Mouse (Mus musculus) CH12.LX (cell line): Measurements from ENCODE around the gene Vmn1r197. TPM values are rescaled to one million over a fixed set of nuclear protein-coding genes. Genes with fewer than 3 reads are reported as not detected.

ENCODE experiments used
- DNase-seq: peaks from one replicate; pipeline ENCODE4 v3.0.0-alpha.2; 2013; ENCODE audit errors: extremely low read depth
- H3K27ac ChIP-seq: 2 replicates; pipeline ENCODE4 v1.5.1; 2012; ENCODE audit warnings: low read depth, mild to moderate bottlenecking, control low read depth, moderate library complexity; ENCODE audit not compliant: insufficient read depth
- H3K27me3 ChIP-seq: replicated peaks from 2 replicates; pipeline ENCODE3; 2012; ENCODE audit warnings: inconsistent platforms
- H3K36me3 ChIP-seq, 2 experiments: replicated peaks in 1 of 2; 2 replicates each; pipeline versions ENCODE3 to v1.6.1; 2012; ENCODE audit warnings: inconsistent platforms in 1 of 2, low read length in 1 of 2, mild to moderate bottlenecking in 1 of 2, mixed read lengths in 1 of 2, moderate library complexity in 1 of 2; ENCODE audit not compliant: control insufficient read depth in 1 of 2, insufficient read depth in 1 of 2
- H3K4me1 ChIP-seq, 2 experiments: 2 replicates each; pipeline ENCODE4 v1.6.1; 2012; ENCODE audit warnings: inconsistent platforms in 1 of 2, moderate library complexity in 1 of 2; ENCODE audit not compliant: insufficient read depth in 2 of 2, control insufficient read depth in 1 of 2
- H3K4me2 ChIP-seq: 2 replicates; pipeline ENCODE4 v1.6.1; 2012; ENCODE audit warnings: low read depth, mild to moderate bottlenecking, control low read depth; ENCODE audit not compliant: poor library complexity, insufficient read depth, severe bottlenecking
- H3K4me3 ChIP-seq, 3 experiments: fragments of 150-350 bp in 1 of 3; sonication (generic) in 1 of 3; replicated peaks in 1 of 3; 2 replicates each; pipeline versions ENCODE3 to v1.5.1; 2011 to 2012; ENCODE audit warnings: low read depth in 2 of 3, low read length in 2 of 3, mild to moderate bottlenecking in 2 of 3, moderate library complexity in 2 of 3, control low read depth in 1 of 3, improper control_type of control experiment in 1 of 3, inconsistent platforms in 1 of 3, mixed read lengths in 1 of 3; ENCODE audit not compliant: poor library complexity in 1 of 3
- H3K79me2 ChIP-seq: replicated peaks from 2 replicates; pipeline ENCODE4 v1.6.1; 2012; ENCODE audit warnings: mild to moderate bottlenecking, moderate library complexity; ENCODE audit not compliant: control insufficient read depth, poor library complexity, insufficient read depth, severe bottlenecking; ENCODE audit errors: extremely low read depth
- H3K9ac ChIP-seq: 2 replicates; pipeline ENCODE4 v1.6.1; 2012; ENCODE audit warnings: low read depth, mild to moderate bottlenecking, control low read depth, moderate library complexity; ENCODE audit not compliant: insufficient read depth
- H3K9me3 ChIP-seq: replicated peaks from 2 replicates; pipeline ENCODE3; 2012; ENCODE audit warnings: low read length, inconsistent platforms, mixed read lengths
- BHLHE40 ChIP-seq: IDR thresholded peaks from 2 replicates; pipeline ENCODE4 v1.6.1; 2011; ENCODE audit warnings: mild to moderate bottlenecking, low read depth, low read length, improper control_type of control experiment
- CTCF ChIP-seq, 2 experiments: IDR thresholded peaks in 1 of 2; conservative IDR thresholded peaks in 1 of 2; 2 replicates each; pipeline ENCODE4 v1.5.1; 2011 to 2012; ENCODE audit warnings: low read depth in 2 of 2, low read length in 2 of 2, improper control_type of control experiment in 1 of 2, inconsistent platforms in 1 of 2, mild to moderate bottlenecking in 1 of 2, moderate library complexity in 1 of 2
- ELF1 ChIP-seq: IDR thresholded peaks from 2 replicates; pipeline ENCODE4 v1.6.1; 2014; ENCODE audit warnings: low read depth, mild to moderate bottlenecking, inconsistent platforms, low read length, improper control_type of control experiment
- ETS1 ChIP-seq: conservative IDR thresholded peaks from 2 replicates; pipeline ENCODE4 v1.6.1; 2012; ENCODE audit warnings: low read depth, mild to moderate bottlenecking, inconsistent platforms, low read length, improper control_type of control experiment, moderate library complexity
- HCFC1 ChIP-seq: IDR thresholded peaks from 2 replicates; pipeline ENCODE4 v1.6.1; 2012; ENCODE audit warnings: low read depth, mild to moderate bottlenecking, inconsistent platforms, low read length, improper control_type of control experiment
- JUN ChIP-seq: IDR thresholded peaks from 2 replicates; pipeline ENCODE4 v1.6.1; 2011; ENCODE audit warnings: low read depth, mild to moderate bottlenecking, low read length, improper control_type of control experiment, moderate library complexity; ENCODE audit not compliant: insufficient read depth
- MAFK ChIP-seq: IDR thresholded peaks from 2 replicates; pipeline ENCODE4 v1.6.1; 2011; ENCODE audit warnings: low read length, improper control_type of control experiment; ENCODE audit not compliant: insufficient replicate concordance
- MAX ChIP-seq: IDR thresholded peaks from 2 replicates; pipeline ENCODE4 v1.6.1; 2011; ENCODE audit warnings: low read length, improper control_type of control experiment
- MAZ ChIP-seq: IDR thresholded peaks from 2 replicates; pipeline ENCODE4 v1.6.1; 2012; ENCODE audit warnings: low read depth, mild to moderate bottlenecking, inconsistent platforms, low read length, improper control_type of control experiment, moderate library complexity
- MXI1 ChIP-seq: IDR thresholded peaks from 2 replicates; pipeline ENCODE4 v1.6.1; 2011; ENCODE audit warnings: mild to moderate bottlenecking, low read depth, low read length, improper control_type of control experiment
- MYC ChIP-seq: IDR thresholded peaks from 2 replicates; pipeline ENCODE4 v1.6.1; 2011; ENCODE audit warnings: low read depth, mild to moderate bottlenecking, improper control_type of control experiment, low read length
- NRF1 ChIP-seq: IDR thresholded peaks from 2 replicates; pipeline ENCODE4 v1.6.1; 2014; ENCODE audit warnings: low read depth, mild to moderate bottlenecking, inconsistent platforms, low read length, improper control_type of control experiment, moderate library complexity
- PAX5 ChIP-seq: IDR thresholded peaks from 2 replicates; pipeline ENCODE4 v1.6.1; 2012; ENCODE audit warnings: low read length, inconsistent platforms, mixed read lengths
- POLR2A ChIP-seq: IDR thresholded peaks from 2 replicates; pipeline ENCODE4 v1.6.1; 2011; ENCODE audit warnings: low read depth, mild to moderate bottlenecking, improper control_type of control experiment, low read length
- POLR2AphosphoS2 ChIP-seq: IDR thresholded peaks from 2 replicates; pipeline ENCODE4 v1.6.1; 2011; ENCODE audit warnings: low read depth, low read length, improper control_type of control experiment
- RAD21 ChIP-seq: IDR thresholded peaks from 2 replicates; pipeline ENCODE4 v1.6.1; 2011; ENCODE audit warnings: low read depth, mild to moderate bottlenecking, low read length, improper control_type of control experiment, moderate library complexity
- SMC3 ChIP-seq: IDR thresholded peaks from 2 replicates; pipeline ENCODE4 v1.6.1; 2011; ENCODE audit warnings: low read depth, low read length, improper control_type of control experiment
- TCF12 ChIP-seq: IDR thresholded peaks from 2 replicates; pipeline ENCODE4 v1.6.1; 2014; ENCODE audit warnings: low read depth, mild to moderate bottlenecking, inconsistent platforms, low read length, improper control_type of control experiment
- UBTF ChIP-seq: IDR thresholded peaks from 2 replicates; pipeline ENCODE4 v1.6.1; 2012; ENCODE audit warnings: low read depth, mild to moderate bottlenecking, inconsistent platforms, low read length, improper control_type of control experiment, moderate library complexity
- ZC3H11A ChIP-seq: IDR thresholded peaks from 2 replicates; pipeline ENCODE4 v1.6.1; 2012; ENCODE audit warnings: low read depth, mild to moderate bottlenecking, inconsistent platforms, low read length, improper control_type of control experiment
- ZKSCAN1 ChIP-seq: IDR thresholded peaks from 2 replicates; pipeline ENCODE4 v1.6.1; 2012; ENCODE audit warnings: low read depth, inconsistent platforms, low read length, improper control_type of control experiment, borderline replicate concordance
- ZMIZ1 ChIP-seq: IDR thresholded peaks from 2 replicates; pipeline ENCODE4 v1.6.1; 2012; ENCODE audit warnings: low read depth, mild to moderate bottlenecking, inconsistent platforms, low read length, improper control_type of control experiment
- dilution Hi-C: fragments of 300-500 bp; cut with MboI; formaldehyde crosslinking; loops from 2 replicates; pipeline ENCODE4 v1.14.3; 2020; ENCODE audit warnings: low sequenced_read_pairs; ENCODE audit not compliant: extremely low pct_unique_long_range_greater_than_20kb, extremely low pct_ligation_motif_present
- in situ Hi-C: fragments of 300-500 bp; cut with MboI; formaldehyde crosslinking; loops from 3 replicates; pipeline ENCODE4 v1.14.3; 2019; ENCODE audit warnings: low sequenced_read_pairs, low pct_ligation_motif_present, low pct_unique_long_range_greater_than_20kb, mixed read lengths
- polyA plus RNA-seq: library from polyadenylated mRNA; unstranded; fragments of >175 nt; gene quantifications from 2 replicates; pipeline ENCODE4 v1.2.1, GENCODE M21; 2012; ENCODE audit warnings: low read depth; ENCODE audit not compliant: insufficient read length
- total RNA-seq, 2 experiments: library from RNA; depleted of rRNA; stranded (reverse); fragments of 300-350 nt in 1 of 2; fragments of >200 nt in 1 of 2; gene quantifications; 2 replicates each; pipeline ENCODE4 v1.2.3; 2012 to 2014

The Vmn1r197 gene
- total RNA-seq (2012; rRNA removed), result not detected in 2 replicates
- total RNA-seq (2014; rRNA removed), result not detected in 2 replicates
- 0.04 TPM in 1 of 2 replicates, not detected in the other for polyA plus RNA-seq

GRCm38 (mm10) chr13:22324289-22324688 is at the start of gene Vmn1r197:
TSS of gene Vmn1r197 (plus strand) at chr13:22324589.
- Histone ChIP-seq H3K9ac (no peak within 1 kb of the TSS), H3K27ac (no peak within 1 kb of the TSS), H3K27me3 (no peaks in the 10 kb centered on the region), H3K9me3 (no peaks in the 10 kb centered on the region), H3K79me2 (no peaks in the 10 kb centered on the region), H3K4me1 (no peaks in the 10 kb centered on the region), H3K4me3 (no peak within 1 kb of the TSS)
- in situ Hi-C loops, result no loop called here
- dilution Hi-C loops, result no loop called here
- TF ChIP-seq MXI1 (no peak), NRF1 (no peak), ELF1 (no peak), ETS1 (no peak), PAX5 (no peak), ZKSCAN1 (no peak), MAZ (no peak), ZC3H11A (no peak), POLR2A (no peak), UBTF (no peak), HCFC1 (no peak), ZMIZ1 (no peak), MAX (no peak), MAFK (no peak), POLR2AphosphoS2 (no peak), TCF12 (no peak), CTCF (conservative IDR thresholded peaks at IDR 0.05 in 1 of 2, IDR thresholded peaks at IDR 0.05 in 1 of 2; ENCODE audit: low read depth in 2 of 2, low read length in 2 of 2) (no peak)
- TF ChIP-seq, all 38 proteins: peak for 0
- DNase-seq, result no peak
- H3K4me2 ChIP-seq, result no peak within 1 kb of the TSS
- no peaks in the 10 kb centered on the region for H3K36me3 ChIP-seq

- Histone ChIP-seq H3K79me2 (no peaks in the 10 kb centered on the region), H3K36me3 (no peaks in the 10 kb centered on the region), H3K4me3 (no peak overlapping the region), H3K27ac (no peak overlapping the region), H3K9me3 (no peaks in the 10 kb centered on the region), H3K4me1 (no peaks in the 10 kb centered on the region), H3K27me3 (no peaks in the 10 kb centered on the region), H3K4me2 (no peak overlapping the region), H3K9ac (no peak overlapping the region)
- DNase-seq, result peak; percentile 19
- dilution Hi-C loops, result no loop called here
- in situ Hi-C loops, result no loop called here
- no peak for TF ChIP-seq NRF1
- no peak for TF ChIP-seq MYC
- no peak for TF ChIP-seq JUN
- no peak for TF ChIP-seq BHLHE40
- no peak for TF ChIP-seq ELF1
- no peak for TF ChIP-seq TCF12
- TF ChIP-seq SMC3, result peak; percentile 47
- no peak for TF ChIP-seq ZKSCAN1
- no peak for TF ChIP-seq POLR2A
- TF ChIP-seq CTCF (conservative IDR thresholded peaks at IDR 0.05 in 1 of 2, IDR thresholded peaks at IDR 0.05 in 1 of 2; ENCODE audit: low read depth in 2 of 2, low read length in 2 of 2), result peak in 1 of 2 experiments; percentile 51; a peak in 2 of 4 replicates
- TF ChIP-seq RAD21, result peak; percentile 34
These were observed 39.8 kb upstream of the Vmn1r197 start for GRCm38 (mm10) chr13:22284578-22284977.
